Mouse (Mus musculus): ENCODE measurements at regions not wholly inside any gene's neighbourhood (a gene's known extent, or its start where the extent isn't known, plus 50 kb on each side); places are given as distances from the start of the nearest gene placed in this dataset.

- Histone ChIP-seq H3K27me3 (no peaks in the 10 kb centered on the region), H3K9ac (no peak overlapping the region), H3K4me3 (no peak overlapping the region), H3K4me2 (replicated peaks) (no peak overlapping the region), H3K4me1 (0 out of 2 replicates have a peak, but pooled peaks cover 11% of the 10 kb centered on the region), H3K36me3 (no peaks in the 10 kb centered on the region), H3K27ac (no peak overlapping the region), H3K9me3 (no peaks in the 10 kb centered on the region)
- ATAC-seq (ENCODE audit: low FRiP score, low read depth): no peak
- whole genome bisulfite sequencing: 78% methylated on average over 4 of the region's 4 CpGs
Observed at GRCm38 (mm10) chr2:92740776-92741295, 141.3 kb downstream of the Chst1 start.

- no peak overlapping the region for H3K4me2 ChIP-seq (replicated peaks)
- no peak overlapping the region for H3K9ac ChIP-seq
- WGBS: 54% methylated on average over 5 of the region's 5 CpGs
- no peaks in the 10 kb centered on the region for H3K27me3 ChIP-seq
- no peak overlapping the region for H3K4me3 ChIP-seq
- H3K9me3 ChIP-seq: no peaks in the 10 kb centered on the region
- no peak overlapping the region for H3K27ac ChIP-seq
- no peaks in the 10 kb centered on the region for H3K36me3 ChIP-seq
- peak; percentile 28; the same call in 1 of the 2 replicates for ATAC-seq (ENCODE audit: low FRiP score, low read depth)
- 0 out of 2 replicates have a peak, but pooled peaks cover 11% of the 10 kb centered on the region for H3K4me1 ChIP-seq
Observed at GRCm38 (mm10) chr2:92742025-92742424, 142.5 kb downstream of the Chst1 start.

GRCm38 (mm10) chr2:92742671-92743070 is 143.2 kb downstream of the Chst1 start:
- H3K4me3 ChIP-seq: no peak overlapping the region
- H3K4me1 ChIP-seq: 0 out of 2 replicates have a peak, but pooled peaks cover 11% of the 10 kb centered on the region
- no peak overlapping the region for H3K9ac ChIP-seq
- ATAC-seq (ENCODE audit: low FRiP score, low read depth): no peak
- H3K4me2 ChIP-seq (replicated peaks): no peak overlapping the region
- no peaks in the 10 kb centered on the region for H3K27me3 ChIP-seq
- no peak overlapping the region for H3K27ac ChIP-seq
- no peaks in the 10 kb centered on the region for H3K36me3 ChIP-seq
- H3K9me3 ChIP-seq: no peaks in the 10 kb centered on the region

GRCm38 (mm10) chr2:92743152-92743551 is 143.6 kb downstream of the Chst1 start:
- H3K36me3 ChIP-seq: no peaks in the 10 kb centered on the region
- WGBS: 48% methylated on average over 5 of the region's 5 CpGs
- ATAC-seq (ENCODE audit: low FRiP score, low read depth): no peak
- H3K27me3 ChIP-seq: no peaks in the 10 kb centered on the region
- no peak overlapping the region for H3K4me3 ChIP-seq
- H3K4me2 ChIP-seq (replicated peaks): no peak overlapping the region
- no peak overlapping the region for H3K27ac ChIP-seq
- 0 out of 2 replicates have a peak, but pooled peaks cover 11% of the 10 kb centered on the region for H3K4me1 ChIP-seq
- no peaks in the 10 kb centered on the region for H3K9me3 ChIP-seq
- H3K9ac ChIP-seq: no peak overlapping the region

- WGBS: 62% methylated on average over 5 of the region's 5 CpGs
- Histone ChIP-seq H3K4me1 (0 out of 2 replicates have a peak, but pooled peaks cover 11% of the 10 kb centered on the region), H3K9ac (no peak overlapping the region), H3K4me2 (replicated peaks) (no peak overlapping the region), H3K9me3 (no peaks in the 10 kb centered on the region), H3K36me3 (no peaks in the 10 kb centered on the region), H3K27me3 (no peaks in the 10 kb centered on the region), H3K4me3 (no peak overlapping the region), H3K27ac (no peak overlapping the region)
- ATAC-seq (ENCODE audit: low FRiP score, low read depth): no peak
Observed at GRCm38 (mm10) chr2:92743911-92744310, 144.4 kb downstream of the Chst1 start.

- no peaks in the 10 kb centered on the region for H3K27me3 ChIP-seq
- H3K4me1 ChIP-seq: 0 out of 2 replicates have a peak, but pooled peaks cover 5% of the 10 kb centered on the region
- H3K9me3 ChIP-seq: no peaks in the 10 kb centered on the region
- no peak for ATAC-seq (ENCODE audit: low FRiP score, low read depth)
- no peak overlapping the region for H3K27ac ChIP-seq
- no peak overlapping the region for H3K4me2 ChIP-seq (replicated peaks)
- WGBS: 81% methylated on average over 2 of the region's 2 CpGs
- no peaks in the 10 kb centered on the region for H3K36me3 ChIP-seq
- no peak overlapping the region for H3K4me3 ChIP-seq
- H3K9ac ChIP-seq: no peak overlapping the region
Observed at GRCm38 (mm10) chr2:92747406-92747805, 147.9 kb downstream of the Chst1 start.

- H3K9ac ChIP-seq: no peak overlapping the region
- H3K4me1 ChIP-seq: no peaks in the 10 kb centered on the region
- no peaks in the 10 kb centered on the region for H3K36me3 ChIP-seq
- no peak overlapping the region for H3K4me2 ChIP-seq (replicated peaks)
- no peaks in the 10 kb centered on the region for H3K9me3 ChIP-seq
- H3K27me3 ChIP-seq: no peaks in the 10 kb centered on the region; the same call in 1 of the 2 replicates
- H3K4me3 ChIP-seq: no peak overlapping the region
- WGBS: 38% methylated on average over 4 of the region's 4 CpGs
- no peak overlapping the region for H3K27ac ChIP-seq
- no peak for ATAC-seq (ENCODE audit: low FRiP score, low read depth)
Observed at GRCm38 (mm10) chr2:92750116-92750515, 150.6 kb downstream of the Chst1 start.

GRCm38 (mm10) chr2:92750672-92751071 is 151.2 kb downstream of the Chst1 start:
- Histone ChIP-seq H3K27ac (no peak overlapping the region), H3K4me3 (no peak overlapping the region), H3K36me3 (no peaks in the 10 kb centered on the region), H3K9ac (no peak overlapping the region), H3K9me3 (no peaks in the 10 kb centered on the region), H3K27me3 (no peaks in the 10 kb centered on the region; the same call in 1 of the 2 replicates), H3K4me2 (replicated peaks) (no peak overlapping the region), H3K4me1 (no peaks in the 10 kb centered on the region)
- 32% methylated on average over 4 of the region's 4 CpGs for WGBS
- ATAC-seq (ENCODE audit: low FRiP score, low read depth): no peak

GRCm38 (mm10) chr2:92751256-92751655 is 151.7 kb downstream of the Chst1 start:
- H3K4me1 ChIP-seq: no peaks in the 10 kb centered on the region
- H3K36me3 ChIP-seq: no peaks in the 10 kb centered on the region
- no peaks in the 10 kb centered on the region for H3K9me3 ChIP-seq
- H3K9ac ChIP-seq: no peak overlapping the region
- ATAC-seq (ENCODE audit: low FRiP score, low read depth): no peak
- H3K27me3 ChIP-seq: no peaks in the 10 kb centered on the region; the same call in 1 of the 2 replicates
- H3K27ac ChIP-seq: no peak overlapping the region
- 54% methylated on average over 8 of the region's 8 CpGs for WGBS
- no peak overlapping the region for H3K4me3 ChIP-seq
- no peak overlapping the region for H3K4me2 ChIP-seq (replicated peaks)

- Histone ChIP-seq H3K9me3 (no peaks in the 10 kb centered on the region), H3K9ac (no peak overlapping the region), H3K27ac (no peak overlapping the region), H3K4me1 (no peaks in the 10 kb centered on the region), H3K4me3 (no peak overlapping the region), H3K27me3 (no peaks in the 10 kb centered on the region; the same call in 1 of the 2 replicates), H3K36me3 (no peaks in the 10 kb centered on the region), H3K4me2 (replicated peaks) (no peak overlapping the region)
- 82% methylated on average over 3 of the region's 3 CpGs for WGBS
- no peak for ATAC-seq (ENCODE audit: low FRiP score, low read depth)
Observed at GRCm38 (mm10) chr2:92752156-92752555, 152.6 kb downstream of the Chst1 start.

- no peak overlapping the region for H3K9ac ChIP-seq
- WGBS: 84% methylated on average over 8 of the region's 8 CpGs
Observed at GRCm38 (mm10) chr2:92752794-92753193, 153.3 kb downstream of the Chst1 start.

GRCm38 (mm10) chr2:92754505-92755280 is 155.2 kb downstream of the Chst1 start:
- no peak overlapping the region for H3K4me2 ChIP-seq (replicated peaks)
- H3K4me3 ChIP-seq: no peak overlapping the region
- H3K9me3 ChIP-seq: no peaks in the 10 kb centered on the region
- H3K27ac ChIP-seq: no peak overlapping the region
- H3K9ac ChIP-seq: no peak overlapping the region
- no peaks in the 10 kb centered on the region for H3K36me3 ChIP-seq
- ATAC-seq (ENCODE audit: low FRiP score, low read depth): no peak
- no peaks in the 10 kb centered on the region for H3K4me1 ChIP-seq
- no peaks in the 10 kb centered on the region; the same call in 1 of the 2 replicates for H3K27me3 ChIP-seq
- WGBS: 39% methylated on average over 10 of the region's 10 CpGs

More at GRCm38 (mm10) chr2:92752794-92753193, 153.3 kb downstream of the Chst1 start:
- H3K4me2 ChIP-seq (replicated peaks): no peak overlapping the region
- no peak for ATAC-seq (ENCODE audit: low FRiP score, low read depth)
- H3K9me3 ChIP-seq: no peaks in the 10 kb centered on the region
- H3K4me1 ChIP-seq: no peaks in the 10 kb centered on the region
- no peak overlapping the region for H3K27ac ChIP-seq
- no peak overlapping the region for H3K4me3 ChIP-seq
- no peaks in the 10 kb centered on the region for H3K36me3 ChIP-seq
- H3K27me3 ChIP-seq: no peaks in the 10 kb centered on the region; the same call in 1 of the 2 replicates

Data from limb, embryonic 13.5 days (tissue).